Mouse (Mus musculus) C2C12 (cell line): ENCODE data around the gene Camta1. TPM values are rescaled to one million over a fixed set of nuclear protein-coding genes. Genes with fewer than 3 reads are reported as not detected.

Experiments used
- H3K27me3 ChIP-seq: one replicate; pipeline ENCODE4 v1.6.1; 2011; ENCODE audit not compliant: control insufficient read depth, insufficient read depth, insufficient read length
- H3K36me3 ChIP-seq: one replicate; pipeline ENCODE4 v1.6.1; 2011; ENCODE audit not compliant: control insufficient read depth, insufficient read depth
- H3K4me3 ChIP-seq: one replicate; pipeline ENCODE4 v1.5.1; 2011; ENCODE audit warnings: mild to moderate bottlenecking, control low read depth; ENCODE audit not compliant: poor library complexity, insufficient read depth, severe bottlenecking
- H3K79me2 ChIP-seq: one replicate; pipeline ENCODE4 v1.6.1; 2011; ENCODE audit not compliant: control insufficient read depth, insufficient read depth
- H3K79me3 ChIP-seq: one replicate; pipeline ENCODE4 v1.6.1; 2011; ENCODE audit warnings: low read depth, control low read depth
- H3ac ChIP-seq: one replicate; pipeline ENCODE3; 2011; ENCODE audit warnings: low read depth; ENCODE audit not compliant: control insufficient read depth, insufficient read length
- CEBPB ChIP-seq: IDR thresholded peaks from one replicate; pipeline ENCODE4 v1.6.1; 2011; ENCODE audit warnings: low read depth, mild to moderate bottlenecking, control low read depth, moderate library complexity
- CTCF ChIP-seq: IDR thresholded peaks from one replicate; pipeline ENCODE4 v1.5.1; 2011; ENCODE audit not compliant: control insufficient read depth, insufficient read depth, insufficient read length
- FOSL1 ChIP-seq: IDR thresholded peaks from one replicate; pipeline ENCODE4 v1.8.0; 2011; ENCODE audit warnings: mild to moderate bottlenecking, low read length; ENCODE audit not compliant: poor library complexity, insufficient read depth, severe bottlenecking
- MAX ChIP-seq: IDR thresholded peaks from one replicate; pipeline ENCODE4 v1.6.1; 2011; ENCODE audit warnings: mild to moderate bottlenecking, control low read depth
- MYOD1 ChIP-seq: IDR thresholded peaks from one replicate; pipeline ENCODE4 v1.6.1; 2011; ENCODE audit warnings: low read depth; ENCODE audit not compliant: control insufficient read depth, insufficient read length
- MYOG ChIP-seq: IDR thresholded peaks from one replicate; pipeline ENCODE4 v1.6.1; 2011; ENCODE audit not compliant: control insufficient read depth, insufficient read length; ENCODE audit errors: extremely low read depth
- USF1 ChIP-seq: IDR thresholded peaks from one replicate; pipeline ENCODE4 v1.6.1; 2011; ENCODE audit warnings: low read depth, mild to moderate bottlenecking, control low read depth, moderate library complexity
- polyA plus RNA-seq: library from polyadenylated mRNA; unstranded; fragments of >200 nt; fragmentation: generic; extraction: Trizol; gene quantifications from one replicate; pipeline ENCODE4 v1.2.1, GENCODE M21; 2012; ENCODE audit warnings: missing spikeins

Gene Camta1
- polyA plus RNA-seq, 1 experiment: 21.7 TPM

DNA sequence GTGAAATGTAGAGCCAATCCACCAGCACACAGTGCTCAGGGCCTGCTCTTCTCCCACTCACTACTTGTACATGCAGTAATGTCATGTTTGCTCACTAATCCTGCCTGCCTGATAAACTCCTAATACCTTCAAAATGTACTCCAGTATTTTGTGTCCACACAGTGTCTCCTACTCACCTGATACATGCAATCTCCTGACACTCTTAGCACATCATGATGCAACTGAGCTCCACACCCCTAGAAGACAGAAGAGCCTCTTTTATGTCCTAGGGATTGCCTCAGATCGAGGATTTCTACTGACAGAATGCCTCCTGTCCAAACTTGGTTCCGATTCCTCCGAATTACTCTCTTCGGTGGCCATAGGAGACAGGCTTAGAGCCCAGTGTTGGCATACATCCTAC, 48.0 kb downstream of the Camta1 start:
- H3K79me2 ChIP-seq: no peaks in the 10 kb centered on the region
- no peaks in the 10 kb centered on the region for H3K27me3 ChIP-seq
- no peaks in the 10 kb centered on the region for H3K79me3 ChIP-seq
- no peak overlapping the region for H3ac ChIP-seq
- no peaks in the 10 kb centered on the region for H3K36me3 ChIP-seq
- TF ChIP-seq MYOD1: no peak
- TF ChIP-seq MAX: no peak
- no peak for TF ChIP-seq FOSL1
- no peak for TF ChIP-seq CTCF
- no peak for TF ChIP-seq USF1
- TF ChIP-seq MYOG: no peak
- no peak for TF ChIP-seq CEBPB
- H3K4me3 ChIP-seq: no peak overlapping the region

DNA sequence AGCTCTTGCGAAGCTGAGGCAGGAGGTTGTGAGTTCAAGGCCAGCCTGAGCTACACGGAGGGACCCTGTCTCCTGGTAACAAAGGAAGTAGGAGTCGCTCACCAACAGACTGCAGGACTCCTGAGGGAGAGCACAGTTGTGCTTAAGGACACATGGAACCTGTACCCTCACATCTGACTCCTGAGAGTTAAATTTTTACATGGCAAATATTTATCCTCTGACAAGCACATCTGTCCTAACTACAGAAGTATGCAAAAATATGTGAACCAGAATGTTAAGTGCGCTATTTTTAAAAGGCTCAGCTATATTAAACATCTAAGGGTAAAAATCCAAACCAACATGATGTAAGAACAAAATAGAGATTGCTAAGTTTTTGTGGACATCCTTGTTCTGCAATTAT, 56.0 kb downstream of the Camta1 start:
- no peaks in the 10 kb centered on the region for H3K79me2 ChIP-seq
- H3K36me3 ChIP-seq: no peaks in the 10 kb centered on the region
- H3K4me3 ChIP-seq: no peak overlapping the region
- TF ChIP-seq FOSL1: no peak
- no peak for TF ChIP-seq MYOD1
- no peak for TF ChIP-seq MYOG
- no peaks in the 10 kb centered on the region for H3K79me3 ChIP-seq
- H3ac ChIP-seq: no peak overlapping the region
- no peaks in the 10 kb centered on the region for H3K27me3 ChIP-seq

DNA sequence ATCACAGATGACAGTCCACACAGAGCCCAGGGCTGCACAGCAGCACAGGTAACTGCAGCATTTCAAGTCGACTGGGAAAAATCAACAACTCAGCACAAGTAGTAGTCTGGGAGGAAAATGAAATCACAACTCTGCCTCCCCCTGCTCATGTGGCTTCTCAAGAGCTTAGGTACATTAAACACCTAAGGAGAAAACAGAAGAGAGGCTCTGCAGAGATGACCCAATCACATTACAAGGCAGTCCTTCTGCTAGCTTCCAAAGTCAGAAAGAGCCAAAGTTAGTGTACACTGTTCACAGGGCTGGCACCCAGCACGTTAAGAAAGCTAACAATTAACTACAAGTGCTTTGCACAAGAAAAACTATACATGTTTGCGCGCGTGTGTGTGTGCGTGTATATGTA, 56.6 kb downstream of the Camta1 start:
- Histone ChIP-seq H3K79me3 (no peaks in the 10 kb centered on the region), H3K36me3 (no peaks in the 10 kb centered on the region), H3K4me3 (no peak overlapping the region), H3K79me2 (no peaks in the 10 kb centered on the region), H3ac (no peak overlapping the region), H3K27me3 (no peaks in the 10 kb centered on the region)
- no peak for TF ChIP-seq CTCF
- no peak for TF ChIP-seq MYOD1
- no peak for TF ChIP-seq MAX
- TF ChIP-seq CEBPB: no peak
- no peak for TF ChIP-seq MYOG
- TF ChIP-seq USF1: no peak
- no peak for TF ChIP-seq FOSL1

DNA sequence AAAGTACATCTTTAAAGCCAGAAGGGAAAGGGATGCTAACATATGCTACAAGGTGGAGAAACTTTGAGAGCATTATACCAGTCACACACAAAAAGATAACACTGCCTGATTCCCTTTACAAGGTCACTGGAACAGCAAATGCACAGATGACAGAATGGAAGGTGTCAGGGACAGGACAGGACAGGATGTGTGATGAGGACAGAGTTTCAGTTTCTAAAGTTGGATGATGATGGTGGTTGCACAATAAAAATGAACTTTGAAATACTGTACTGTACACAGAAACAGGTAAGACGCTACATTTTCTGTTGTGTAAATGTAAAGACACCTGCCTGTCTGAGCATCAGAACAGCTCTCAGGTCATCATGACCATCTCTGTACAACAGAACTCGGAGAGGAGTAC, 57.5 kb downstream of the Camta1 start:
- H3K36me3 ChIP-seq: no peaks in the 10 kb centered on the region
- H3K79me3 ChIP-seq: no peaks in the 10 kb centered on the region
- no peaks in the 10 kb centered on the region for H3K79me2 ChIP-seq
- H3K4me3 ChIP-seq: no peak overlapping the region
- no peak for TF ChIP-seq FOSL1
- no peak for TF ChIP-seq CEBPB
- TF ChIP-seq MAX: no peak
- no peak for TF ChIP-seq MYOG
- TF ChIP-seq CTCF: no peak
- no peak for TF ChIP-seq USF1
- TF ChIP-seq MYOD1: no peak
- H3K27me3 ChIP-seq: no peaks in the 10 kb centered on the region
- no peak overlapping the region for H3ac ChIP-seq

DNA sequence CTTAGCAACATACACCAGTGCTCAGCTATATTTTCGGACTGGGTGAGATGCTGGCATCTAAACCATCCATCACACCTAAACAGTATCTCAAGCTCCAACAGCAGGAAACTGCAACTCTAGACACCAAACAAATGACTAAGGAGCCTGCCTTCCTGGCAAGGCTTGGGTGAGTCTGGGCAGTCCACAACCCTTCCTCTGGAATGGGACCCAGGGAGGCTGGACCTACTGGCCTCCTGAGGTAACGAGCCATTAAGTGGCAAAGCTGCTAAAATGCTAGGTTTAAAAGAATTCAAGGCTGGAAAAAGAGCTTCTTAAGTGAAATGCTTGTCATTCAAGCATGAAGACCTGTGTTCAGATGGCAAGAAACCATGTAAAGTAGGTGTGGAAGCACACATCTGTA, 63.0 kb downstream of the Camta1 start:
- no peak overlapping the region for H3ac ChIP-seq
- TF ChIP-seq CEBPB: no peak
- TF ChIP-seq FOSL1: no peak
- TF ChIP-seq MAX: no peak
- no peak for TF ChIP-seq CTCF
- TF ChIP-seq USF1: no peak
- no peak for TF ChIP-seq MYOD1
- TF ChIP-seq MYOG: no peak
- H3K79me3 ChIP-seq: no peaks in the 10 kb centered on the region
- no peaks in the 10 kb centered on the region for H3K36me3 ChIP-seq
- H3K27me3 ChIP-seq: no peaks in the 10 kb centered on the region
- H3K79me2 ChIP-seq: no peaks in the 10 kb centered on the region
- H3K4me3 ChIP-seq: no peak overlapping the region

DNA sequence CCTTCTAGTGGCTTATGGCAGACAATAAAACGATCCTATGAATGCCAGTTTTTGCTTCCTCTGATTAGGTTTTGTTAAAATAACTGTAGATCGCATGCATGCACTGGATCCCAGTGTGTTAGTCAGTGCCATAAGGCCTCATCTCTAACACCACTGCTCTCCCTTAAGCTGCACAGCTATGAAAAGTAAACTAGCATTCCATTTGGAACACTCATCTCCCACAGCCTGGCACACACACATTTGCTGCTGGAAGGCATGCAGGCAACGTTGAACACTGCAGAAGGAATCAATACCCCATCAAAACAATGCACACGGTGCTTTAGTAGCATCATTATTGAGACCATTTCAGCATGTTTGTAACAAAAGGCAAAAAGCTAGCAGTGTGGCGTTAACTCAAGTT, 68.0 kb downstream of the Camta1 start:
- no peaks in the 10 kb centered on the region for H3K27me3 ChIP-seq
- no peaks in the 10 kb centered on the region for H3K36me3 ChIP-seq
- H3K4me3 ChIP-seq: no peak overlapping the region
- no peaks in the 10 kb centered on the region for H3K79me2 ChIP-seq
- H3ac ChIP-seq: no peak overlapping the region
- TF ChIP-seq MAX (no peak), MYOD1 (no peak), CEBPB (no peak), USF1 (no peak), FOSL1 (no peak), MYOG (no peak), CTCF (no peak)
- H3K79me3 ChIP-seq: no peaks in the 10 kb centered on the region
